ENCODE assay signal across 8 mouse cellular contexts in genomic region chr13:49127844-49128631, GRCm38 (mm10). TPM values are rescaled to one million over a fixed set of nuclear protein-coding genes. Genes with fewer than 3 reads are reported as not detected.
A peak's percentile ranks its signal among the peaks of the same experiment; 100 is the strongest.
DNase-seq lines count a peak whose midpoint lies in the region; ATAC-seq lines count a peak whose summit lies in the region.

No protein-coding gene starts in this region.

- no peak for DNase-seq in heart, embryonic 10.5 days (ENCODE audit: low spot score)
- DNase-seq in heart, postnatal 36 days: no peak
- peak; percentile 35 to 49 for DNase-seq in cerebellum, postnatal 10 days
- no peak for DNase-seq in c-Kit-positive CD71-positive TER-119-positive erythroid progenitor cells, embryonic 14.5 days (ENCODE audit: low spot score)
- DNase-seq in embryo, embryonic 9.5 days (ENCODE audit: extremely low spot score): no peak
- no peak for DNase-seq in layer of hippocampus, postnatal 36 days

- intact Hi-C loops in heart, postnatal 36 days (cut with DNase I): no loop called here

- peak overlapping the region; percentile 36 for H3K4me2 ChIP-seq in heart, embryonic 16.5 days (ENCODE audit: low read depth, low read length)
- peak overlapping the region; percentile 30 for H3K4me2 ChIP-seq in midbrain, embryonic 16.5 days (ENCODE audit: low read length)

- H3K9me3 ChIP-seq in heart, embryonic 10.5 days: no peaks in the 10 kb centered on the region
- H3K9me3 ChIP-seq in heart, embryonic 16.5 days (replicated peaks; ENCODE audit: control insufficient read depth, low read length): no peaks in the 10 kb centered on the region
- H3K9me3 ChIP-seq in midbrain, embryonic 16.5 days (replicated peaks; ENCODE audit: control insufficient read depth, low read length, poor library complexity, severe bottlenecking): no peaks in the 10 kb centered on the region

- peaks cover 46% of the 10 kb centered on the region for H3K4me1 ChIP-seq in heart, embryonic 10.5 days
- peaks cover 37% of the 10 kb centered on the region for H3K4me1 ChIP-seq in heart, embryonic 16.5 days (ENCODE audit: control insufficient read depth, insufficient read depth, low read length)
- peaks cover 56% of the 10 kb centered on the region for H3K4me1 ChIP-seq in midbrain, embryonic 16.5 days (ENCODE audit: control insufficient read depth, insufficient read depth, low read length)

- H3K27ac ChIP-seq in heart, embryonic 10.5 days: peak overlapping the region; percentile 47
- H3K27ac ChIP-seq in heart, embryonic 16.5 days (ENCODE audit: low read length): peak overlapping the region; percentile 12; the same call in 1 of the 2 replicates
- H3K27ac ChIP-seq in midbrain, embryonic 16.5 days (ENCODE audit: low read length): peak overlapping the region; percentile 78

- no peaks in the 10 kb centered on the region for H3K36me3 ChIP-seq in heart, embryonic 10.5 days
- no peaks in the 10 kb centered on the region for H3K36me3 ChIP-seq in heart, embryonic 16.5 days (ENCODE audit: control insufficient read depth, insufficient read depth)
- no peaks in the 10 kb centered on the region for H3K36me3 ChIP-seq in midbrain, embryonic 16.5 days (ENCODE audit: control insufficient read depth, insufficient read depth, low read length)

- no peaks in the 10 kb centered on the region for H3K27me3 ChIP-seq in heart, embryonic 10.5 days (ENCODE audit: insufficient read depth, poor library complexity, severe bottlenecking)
- H3K27me3 ChIP-seq in heart, embryonic 16.5 days (ENCODE audit: control insufficient read depth, insufficient read depth, low read length): no peaks in the 10 kb centered on the region
- H3K27me3 ChIP-seq in midbrain, embryonic 16.5 days (ENCODE audit: control insufficient read depth, insufficient read depth, low read depth, low read length): no peaks in the 10 kb centered on the region

- no peak overlapping the region for H3K4me3 ChIP-seq in heart, embryonic 10.5 days
- H3K4me3 ChIP-seq in heart, embryonic 16.5 days (ENCODE audit: low read length): no peak overlapping the region
- no peak overlapping the region for H3K4me3 ChIP-seq in midbrain, embryonic 16.5 days (ENCODE audit: low read depth, low read length)

- no peak overlapping the region for H3K9ac ChIP-seq in heart, embryonic 16.5 days (ENCODE audit: low read length)
- peak overlapping the region; percentile 23; the same call in 1 of the 2 replicates for H3K9ac ChIP-seq in midbrain, embryonic 16.5 days (ENCODE audit: low read depth, low read length)

- no peak for ATAC-seq in heart, embryonic 16.5 days (replicated peaks; ENCODE audit: extremely low read depth, insufficient read depth, low FRiP score)
- ATAC-seq in midbrain, embryonic 16.5 days: peak; percentile 26; the same call in 1 of the 2 replicates

- 48% methylated on average over 15 of the region's 15 CpGs for WGBS in heart, embryonic 10.5 days
- 35% methylated on average over 15 of the region's 15 CpGs for WGBS in heart, embryonic 16.5 days
- 15% methylated on average over 15 of the region's 15 CpGs for WGBS in midbrain, embryonic 16.5 days

RNA-seq across cellular contexts. Expression of gene Wnk2, which starts 19.8 kb away (rescaled TPM):
- 0.89 TPM in 2 replicates for polyA plus RNA-seq in heart, embryonic 10.5 days (2016; fragmentation: Nextera tagmentation; extraction: Ambion mirVana)
- 10 to 100 TPM; 75.0 to 77.2 TPM for total RNA-seq in heart, postnatal 36 days (2021)
- polyA plus RNA-seq in heart, embryonic 16.5 days (2015; fragmentation: Nextera tagmentation; extraction: Ambion mirVana): 1.8 and 1.9 TPM in 2 replicates
- 20.8 TPM in 2 replicates for polyA plus RNA-seq in midbrain, embryonic 16.5 days (2015; fragmentation: Nextera tagmentation; extraction: Ambion mirVana)
- 10 to 100 TPM; 85.8 to 99.2 TPM for total RNA-seq in layer of hippocampus, postnatal 36 days (2021)

RNA-seq across cellular contexts. Expression of gene Ninj1, which starts 59.2 kb away (rescaled TPM):
- 51.3 and 55.3 TPM in 2 replicates for polyA plus RNA-seq in heart, embryonic 10.5 days (2016; fragmentation: Nextera tagmentation; extraction: Ambion mirVana)
- 100 to 1,000 TPM; 110 to 136 TPM for total RNA-seq in heart, postnatal 36 days (2021)
- 78.8 and 84.5 TPM in 2 replicates for polyA plus RNA-seq in heart, embryonic 16.5 days (2015; fragmentation: Nextera tagmentation; extraction: Ambion mirVana)
- polyA plus RNA-seq in midbrain, embryonic 16.5 days (2015; fragmentation: Nextera tagmentation; extraction: Ambion mirVana): 19.3 and 22.3 TPM in 2 replicates
- total RNA-seq in layer of hippocampus, postnatal 36 days (2021): 10 to 100 TPM; 18.7 to 19.3 TPM

Comparison
In these comparisons a context has a peak if more than half of its experiments do, and no peak if none do; other contexts are left out.
1. DNase-seq: peak in cerebellum, postnatal 10 days (2 of 2); none in heart, embryonic 10.5 days (single experiment), heart, postnatal 36 days (0 of 2), c-Kit-positive CD71-positive TER-119-positive erythroid progenitor cells, embryonic 14.5 days (single experiment), embryo, embryonic 9.5 days (single experiment) and layer of hippocampus, postnatal 36 days (0 of 2).
2. H3K27ac ChIP-seq: peak in every context shown above with its lines; median percentile 78 in midbrain, embryonic 16.5 days; 47 in heart, embryonic 10.5 days; 12 in heart, embryonic 16.5 days.